Mouse (Mus musculus) heart, postnatal 14 days (tissue): Measurements from ENCODE around the gene Jpt1. TPM values are rescaled to one million over a fixed set of nuclear protein-coding genes. Genes with fewer than 3 reads are reported as not detected.

ENCODE experiments used
- DNase-seq, 2 experiments: peaks; one replicate each; pipeline ENCODE4 v3.0.0; 2021 to 2022
- intact Hi-C: fragments of 180-260 bp; cut with DNase I; formaldehyde crosslinking; loops from one replicate; pipeline ENCODE4 v1.15.1; 2025
- microRNA-seq, 2 experiments: library from miRNA; unstranded; fragments of <30 nt; microRNA quantifications; one replicate each; pipeline ENCODE4 v1.2.0; 2021 to 2022
- total RNA-seq, 2 experiments: library from RNA; stranded (reverse); gene quantifications; 2 replicates each; pipeline ENCODE4 v1.2.3; 2021

The Jpt1 gene
- total RNA-seq, 2 experiments from 2014 or later, result 159 to 196 TPM

DNA sequence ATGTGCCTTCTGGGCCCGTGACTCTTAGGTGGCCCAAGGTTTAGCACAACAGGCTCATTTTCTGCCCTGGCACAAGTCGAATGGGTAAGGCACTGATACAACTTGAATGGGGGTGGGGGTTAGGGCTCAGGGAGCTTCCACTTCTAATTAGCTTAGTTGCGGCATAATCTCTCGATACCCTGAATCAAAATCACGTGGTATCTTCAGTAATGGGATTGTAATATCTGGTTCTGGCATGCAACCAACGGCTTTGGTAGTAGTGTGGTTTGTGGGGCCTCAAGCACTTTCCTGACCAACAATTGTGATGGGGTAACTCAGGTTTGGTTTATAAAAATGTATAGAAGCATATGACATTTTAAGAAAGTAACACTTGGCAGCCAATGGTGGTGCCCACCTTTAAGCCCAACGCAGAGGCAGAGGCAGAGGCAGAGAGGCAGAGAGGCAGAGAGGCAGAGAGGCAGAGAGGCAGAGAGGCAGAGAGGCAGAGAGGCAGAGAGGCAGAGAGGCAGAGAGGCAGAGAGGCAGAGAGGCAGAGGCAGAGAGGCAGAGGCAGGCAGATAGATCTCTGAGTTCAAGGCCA lies 61.8 kb downstream of the Jpt1 start:
- intact Hi-C loops, result no loop called here
- no peak for DNase-seq

DNA sequence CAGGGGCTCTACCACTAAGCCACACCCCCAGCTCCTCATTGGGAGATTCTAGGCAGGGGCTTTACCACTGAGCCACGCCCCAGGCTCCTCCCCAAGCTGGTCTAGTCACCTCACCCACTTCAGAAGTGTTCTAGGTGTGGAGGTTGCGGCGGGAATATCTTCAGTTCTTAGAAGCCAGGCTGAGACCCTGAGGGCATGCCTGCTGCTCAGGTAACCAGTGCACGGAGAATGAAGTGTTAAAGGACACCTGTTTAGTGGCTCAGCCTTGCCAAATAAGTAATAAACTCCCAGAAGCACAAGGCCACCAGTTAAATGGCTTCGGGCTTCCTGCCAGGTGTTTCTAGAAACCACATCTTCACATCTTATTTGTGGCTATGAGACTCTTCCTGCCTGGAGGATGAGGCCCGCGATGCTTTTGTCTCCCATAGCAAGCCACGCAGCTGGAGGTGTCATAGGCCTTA lies 62.4 kb downstream of the Jpt1 start:
- no peak for DNase-seq
- intact Hi-C loops, result no loop called here

DNA sequence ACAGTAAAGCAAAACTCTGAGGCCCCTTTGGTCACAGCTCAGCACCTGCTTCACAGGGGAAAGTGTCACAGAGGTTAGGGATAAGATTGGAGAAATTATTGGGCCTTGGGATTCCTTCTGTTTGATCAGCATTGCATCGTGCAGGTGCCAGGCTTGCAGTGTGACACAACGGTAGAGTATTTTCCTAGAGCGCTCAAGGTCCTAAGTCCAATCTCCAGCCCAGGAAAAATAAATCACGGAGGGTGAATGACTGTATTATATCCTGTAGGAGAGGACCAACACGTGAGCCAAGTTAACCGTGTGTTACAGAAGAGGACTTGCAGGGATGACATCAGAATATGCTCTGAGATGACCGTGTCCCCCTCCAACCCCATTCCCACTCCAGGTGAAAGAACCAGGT lies 64.0 kb downstream of the Jpt1 start:
- no peak for DNase-seq
- intact Hi-C loops, result no loop called here

DNA sequence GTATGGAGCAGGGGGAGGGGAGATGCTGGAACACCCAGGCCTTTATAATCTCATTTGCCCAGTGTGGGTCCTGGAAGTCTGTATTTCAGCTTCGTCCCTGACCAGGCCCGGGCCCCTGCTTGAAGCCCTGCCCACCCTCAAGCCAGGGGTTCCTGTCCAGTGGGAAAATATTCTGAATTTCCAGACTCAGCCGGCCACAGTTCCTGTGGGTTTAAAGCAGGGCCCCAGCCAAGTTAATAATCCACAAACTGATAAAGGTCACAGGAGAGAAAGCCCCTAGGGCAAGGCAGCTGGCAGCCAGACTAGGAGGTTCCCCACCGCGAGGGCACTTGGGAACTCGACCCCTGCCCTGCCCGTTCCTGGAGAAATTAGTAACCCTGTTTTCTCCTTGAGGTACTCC lies 65.2 kb downstream of the Jpt1 start:
- intact Hi-C loops, result no loop called here

DNA sequence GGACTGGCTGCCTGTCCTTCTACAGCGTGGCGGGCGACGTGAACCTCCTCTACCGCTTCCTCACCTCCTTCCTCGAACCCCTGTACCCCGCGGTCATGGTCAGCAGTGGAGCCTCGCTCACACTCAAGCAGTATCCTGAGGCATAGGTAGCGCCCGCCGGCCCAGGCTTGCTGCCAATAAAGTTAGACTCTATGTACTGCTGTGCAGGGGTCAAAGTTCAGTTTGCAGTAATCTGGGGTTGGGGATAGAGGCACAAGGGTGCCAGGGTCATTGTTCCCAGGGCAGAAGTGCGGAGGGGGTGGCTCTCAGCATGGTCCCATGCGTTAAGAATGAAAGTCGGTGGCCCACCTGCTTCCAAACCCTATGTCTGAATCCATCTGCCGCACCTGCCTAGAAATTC lies 66.1 kb downstream of the Jpt1 start:
- intact Hi-C loops, result no loop called here
- DNase-seq, result no peak

More for the DNA sequence above, 65.2 kb downstream of the Jpt1 start:
- no peak for DNase-seq

Small RNAs within 50 kb of the gene (microRNA-seq; reads per million reads assigned to microRNA genes)
- 0 to 0.24 reads per million in 2 experiments for gene Mir3968

Other genes starting within 250 kb of the Jpt1 start
- gene Grin2c, start 247.1 kb downstream of the Jpt1 start, total RNA-seq, result under 1 TPM; 0.10 to 0.15 TPM
- gene Fdxr, start 237.3 kb downstream of the Jpt1 start, total RNA-seq, result 1 to 10 TPM; 7.0 to 7.5 TPM
- gene Fads6, start 216.7 kb downstream of the Jpt1 start, total RNA-seq, result 1 to 10 TPM; 1.2 to 1.3 TPM
- gene Otop2, start 207.2 kb downstream of the Jpt1 start, total RNA-seq, result not detected
- gene Ush1g, start 192.3 kb downstream of the Jpt1 start, total RNA-seq, result under 1 TPM in 1 of 2 experiments, not detected in 1; 0.14 TPM
- not detected for gene Otop3, start 179.7 kb downstream of the Jpt1 start, total RNA-seq
- gene Hid1, start 146.6 kb downstream of the Jpt1 start, total RNA-seq, result 1 to 10 TPM; 5.2 to 6.6 TPM
- gene Cdr2l, start 132.5 kb downstream of the Jpt1 start, total RNA-seq, result 1 to 10 TPM; 8.7 to 9.9 TPM
- gene Mrpl58, start 110.6 kb downstream of the Jpt1 start, total RNA-seq, result 100 to 1,000 TPM; 128 to 140 TPM
- 1,000 to 10,000 TPM; 2,066 to 2,137 TPM for gene Atp5h, start 94.4 kb downstream of the Jpt1 start, total RNA-seq
- 10 to 100 TPM; 22.2 to 25.2 TPM for gene Kctd2, start 94.3 kb downstream of the Jpt1 start, total RNA-seq
- gene Trim80, start 73.8 kb downstream of the Jpt1 start, total RNA-seq, result under 1 TPM in 1 of 2 experiments, not detected in 1; 0.29 TPM
- gene Slc16a5, start 51.9 kb downstream of the Jpt1 start, total RNA-seq, result 1 to 10 TPM in 1 of 2 experiments, not detected in 1; 5.1 TPM
- 1 to 10 TPM; 1.3 to 1.7 TPM for gene Armc7, start 38.7 kb downstream of the Jpt1 start, total RNA-seq
- gene Nt5c, start 22.5 kb downstream of the Jpt1 start, total RNA-seq, result 10 to 100 TPM; 15.2 to 17.3 TPM
- gene Sumo2, start 21.9 kb upstream of the Jpt1 start, total RNA-seq, result 100 to 1,000 TPM; 165 to 189 TPM
- gene Nup85, start 50.0 kb upstream of the Jpt1 start, total RNA-seq, result 10 to 100 TPM; 20.9 to 22.3 TPM
- 10 to 100 TPM; 67.0 to 69.9 TPM for gene Mrps7, start 89.5 kb upstream of the Jpt1 start, total RNA-seq
- gene Gga3, start 89.7 kb upstream of the Jpt1 start, total RNA-seq, result 10 to 100 TPM; 17.8 to 19.0 TPM
- 10 to 100 TPM; 41.0 to 46.6 TPM for gene Mif4gd, start 98.6 kb upstream of the Jpt1 start, total RNA-seq
- 10 to 100 TPM; 42.2 to 43.0 TPM for gene Slc25a19, start 113.9 kb upstream of the Jpt1 start, total RNA-seq
- gene Grb2, start 194.2 kb upstream of the Jpt1 start, total RNA-seq, result 100 to 1,000 TPM; 113 to 120 TPM